Mouse (Mus musculus): ENCODE data around the gene Upp2. TPM values are rescaled to one million over a fixed set of nuclear protein-coding genes. Genes with fewer than 3 reads are reported as not detected.
A peak's percentile ranks its signal among the peaks of the same experiment; 100 is the strongest.

Upp2 gene
- polyA plus RNA-seq (2016; fragmentation: Nextera tagmentation; extraction: Ambion mirVana), result 5.8 and 8.2 TPM in 2 replicates

- Histone ChIP-seq H3K9me3 (no peaks in the 10 kb centered on the region), H3K27me3 (ENCODE audit: insufficient read depth, poor library complexity, severe bottlenecking) (no peaks in the 10 kb centered on the region), H3K4me1 (peaks cover 49% of the 10 kb centered on the region), H3K27ac (peak within 1 kb of the TSS; percentile 98), H3K4me3 (peak within 1 kb of the TSS; percentile 76), H3K36me3 (no peaks in the 10 kb centered on the region)
- WGBS, result 2% methylated on average over 66 of the region's 80 CpGs
- DNase-seq (ENCODE audit: low spot score), result peak; percentile 93
Measured at GRCm38 (mm10) chr2:58567066-58567810, at the start of gene Upp2, which contains the start of gene Acvr1. Upp2 (plus strand) TSS chr2:58567298. Acvr1 (minus strand) TSS chr2:58567157.

- Histone ChIP-seq H3K9me3 (no peaks in the 10 kb centered on the region), H3K27ac (no peak overlapping the region), H3K4me3 (no peak overlapping the region), H3K36me3 (no peaks in the 10 kb centered on the region), H3K27me3 (ENCODE audit: insufficient read depth, poor library complexity, severe bottlenecking) (no peaks in the 10 kb centered on the region), H3K4me1 (peaks cover 74% of the 10 kb centered on the region)
- DNase-seq (ENCODE audit: low spot score), result no peak
- WGBS, result 89% methylated on average over 1 of the region's 1 CpGs
Measured at GRCm38 (mm10) chr2:58518517-58518916, 48.6 kb upstream of the Upp2 start.

GRCm38 (mm10) chr2:58520727-58521126 lies 46.4 kb upstream of the Upp2 start:
- Histone ChIP-seq H3K4me3 (no peak overlapping the region), H3K9me3 (no peaks in the 10 kb centered on the region), H3K36me3 (no peaks in the 10 kb centered on the region), H3K4me1 (peaks cover 65% of the 10 kb centered on the region), H3K27ac (no peak overlapping the region), H3K27me3 (ENCODE audit: insufficient read depth, poor library complexity, severe bottlenecking) (no peaks in the 10 kb centered on the region)
- 59% methylated on average over 9 of the region's 9 CpGs for WGBS
- DNase-seq (ENCODE audit: low spot score), result no peak

GRCm38 (mm10) chr2:58521621-58522020 lies 45.5 kb upstream of the Upp2 start:
- no peak for DNase-seq (ENCODE audit: low spot score)
- Histone ChIP-seq H3K36me3 (no peaks in the 10 kb centered on the region), H3K4me3 (no peak overlapping the region), H3K27me3 (ENCODE audit: insufficient read depth, poor library complexity, severe bottlenecking) (no peaks in the 10 kb centered on the region), H3K4me1 (peaks cover 56% of the 10 kb centered on the region), H3K27ac (no peak overlapping the region), H3K9me3 (no peaks in the 10 kb centered on the region)
- 84% methylated on average over 6 of the region's 6 CpGs for WGBS

- Histone ChIP-seq H3K27me3 (ENCODE audit: insufficient read depth, poor library complexity, severe bottlenecking) (no peaks in the 10 kb centered on the region), H3K27ac (no peak overlapping the region), H3K4me3 (no peak overlapping the region), H3K4me1 (peaks cover 53% of the 10 kb centered on the region), H3K36me3 (no peaks in the 10 kb centered on the region), H3K9me3 (no peaks in the 10 kb centered on the region)
- DNase-seq (ENCODE audit: low spot score), result no peak
- 74% methylated on average over 12 of the region's 12 CpGs for WGBS
Measured at GRCm38 (mm10) chr2:58523097-58523496, 44.0 kb upstream of the Upp2 start.

- WGBS, result 85% methylated on average over 5 of the region's 5 CpGs
- Histone ChIP-seq H3K9me3 (no peaks in the 10 kb centered on the region), H3K4me3 (no peak overlapping the region), H3K27me3 (ENCODE audit: insufficient read depth, poor library complexity, severe bottlenecking) (no peaks in the 10 kb centered on the region), H3K27ac (no peak overlapping the region), H3K36me3 (no peaks in the 10 kb centered on the region), H3K4me1 (peaks cover 56% of the 10 kb centered on the region)
- DNase-seq (ENCODE audit: low spot score), result no peak
Measured at GRCm38 (mm10) chr2:58523894-58524293, 43.2 kb upstream of the Upp2 start.

- no peaks in the 10 kb centered on the region for H3K27me3 ChIP-seq (ENCODE audit: insufficient read depth, poor library complexity, severe bottlenecking)
- H3K9me3 ChIP-seq, result no peaks in the 10 kb centered on the region
- H3K4me1 ChIP-seq, result peaks cover 56% of the 10 kb centered on the region
- H3K4me3 ChIP-seq, result no peak overlapping the region
- no peak for DNase-seq (ENCODE audit: low spot score)
- WGBS, result 90% methylated on average over 6 of the region's 6 CpGs
- H3K36me3 ChIP-seq, result no peaks in the 10 kb centered on the region
- H3K27ac ChIP-seq, result no peak overlapping the region
Measured at GRCm38 (mm10) chr2:58524356-58524755, 42.7 kb upstream of the Upp2 start.

GRCm38 (mm10) chr2:58527786-58528185 lies 39.3 kb upstream of the Upp2 start:
- 96% methylated on average over 3 of the region's 3 CpGs for WGBS
- DNase-seq (ENCODE audit: low spot score), result no peak
- H3K36me3 ChIP-seq, result no peaks in the 10 kb centered on the region
- H3K9me3 ChIP-seq, result no peaks in the 10 kb centered on the region
- no peak overlapping the region for H3K4me3 ChIP-seq
- H3K27ac ChIP-seq, result no peak overlapping the region; the same call in 1 of the 2 replicates
- peaks cover 66% of the 10 kb centered on the region for H3K4me1 ChIP-seq
- H3K27me3 ChIP-seq (ENCODE audit: insufficient read depth, poor library complexity, severe bottlenecking), result no peaks in the 10 kb centered on the region

GRCm38 (mm10) chr2:58529384-58529783 lies 37.7 kb upstream of the Upp2 start:
- H3K9me3 ChIP-seq, result no peaks in the 10 kb centered on the region
- no peak for DNase-seq (ENCODE audit: low spot score)
- peaks cover 74% of the 10 kb centered on the region for H3K4me1 ChIP-seq
- no peaks in the 10 kb centered on the region for H3K36me3 ChIP-seq
- H3K27ac ChIP-seq, result peak overlapping the region; percentile 22; the same call in 1 of the 2 replicates
- H3K4me3 ChIP-seq, result no peak overlapping the region
- WGBS, result 75% methylated on average over 5 of the region's 5 CpGs
- H3K27me3 ChIP-seq (ENCODE audit: insufficient read depth, poor library complexity, severe bottlenecking), result no peaks in the 10 kb centered on the region

- Histone ChIP-seq H3K27me3 (ENCODE audit: insufficient read depth, poor library complexity, severe bottlenecking) (no peaks in the 10 kb centered on the region), H3K9me3 (no peaks in the 10 kb centered on the region), H3K27ac (peak overlapping the region; percentile 52; the same call in 1 of the 2 replicates), H3K4me1 (peaks cover 76% of the 10 kb centered on the region), H3K4me3 (no peak overlapping the region), H3K36me3 (no peaks in the 10 kb centered on the region)
- DNase-seq (ENCODE audit: low spot score), result no peak
- WGBS, result 56% methylated on average over 7 of the region's 7 CpGs
Measured at GRCm38 (mm10) chr2:58529860-58530440, 37.1 kb upstream of the Upp2 start.

- 62% methylated on average over 4 of the region's 4 CpGs for WGBS
Measured at GRCm38 (mm10) chr2:58530521-58530920, 36.6 kb upstream of the Upp2 start.

GRCm38 (mm10) chr2:58532260-58532850 lies 34.7 kb upstream of the Upp2 start:
- Histone ChIP-seq H3K4me1 (peaks cover 95% of the 10 kb centered on the region), H3K4me3 (peak overlapping the region; percentile 29), H3K9me3 (no peaks in the 10 kb centered on the region), H3K27me3 (ENCODE audit: insufficient read depth, poor library complexity, severe bottlenecking) (no peaks in the 10 kb centered on the region), H3K27ac (peak overlapping the region; percentile 69), H3K36me3 (peaks cover 5% of the 10 kb centered on the region; the same call in 1 of the 2 replicates)
- DNase-seq (ENCODE audit: low spot score), result peak; percentile 94
- WGBS, result 15% methylated on average over 10 of the region's 10 CpGs

More at GRCm38 (mm10) chr2:58530521-58530920, 36.6 kb upstream of the Upp2 start:
- Histone ChIP-seq H3K4me1 (peaks cover 82% of the 10 kb centered on the region), H3K9me3 (no peaks in the 10 kb centered on the region), H3K4me3 (no peak overlapping the region), H3K36me3 (no peaks in the 10 kb centered on the region), H3K27me3 (ENCODE audit: insufficient read depth, poor library complexity, severe bottlenecking) (no peaks in the 10 kb centered on the region), H3K27ac (peak overlapping the region; percentile 52; the same call in 1 of the 2 replicates)
- no peak for DNase-seq (ENCODE audit: low spot score)

GRCm38 (mm10) chr2:58533521-58534001 lies 33.5 kb upstream of the Upp2 start:
- H3K27me3 ChIP-seq (ENCODE audit: insufficient read depth, poor library complexity, severe bottlenecking), result no peaks in the 10 kb centered on the region
- H3K9me3 ChIP-seq, result no peaks in the 10 kb centered on the region
- peaks cover 95% of the 10 kb centered on the region for H3K4me1 ChIP-seq
- H3K27ac ChIP-seq, result peak overlapping the region; percentile 74
- H3K36me3 ChIP-seq, result peaks cover 7% of the 10 kb centered on the region; the same call in 1 of the 2 replicates
- no peak overlapping the region for H3K4me3 ChIP-seq
- DNase-seq (ENCODE audit: low spot score), result no peak
- 32% methylated on average over 7 of the region's 7 CpGs for WGBS

All from heart, embryonic 10.5 days (tissue).